Mouse (Mus musculus) neural tube, embryonic 11.5 days (tissue): ENCODE data around the gene Slit3. TPM values are rescaled to one million over a fixed set of nuclear protein-coding genes. Genes with fewer than 3 reads are reported as not detected.
A peak's percentile ranks its signal among the peaks of the same experiment; 100 is the strongest.

ENCODE experiments used
- ATAC-seq: fragments of 200-750 bp; cut with Nextera tagmentation; 2 replicates; pipeline ENCODE4 v1.8.0; 2017; ENCODE audit warnings: moderate number of reproducible peaks, mild to moderate bottlenecking, moderate TSS enrichment, moderate library complexity; ENCODE audit not compliant: insufficient read depth, low FRiP score, low TSS enrichment
- DNase-seq: peaks from one replicate; pipeline ENCODE4 v3.0.0-alpha.2; 2015; ENCODE audit warnings: low spot score
- H3K27ac ChIP-seq: fragments of 300-500 bp; sonication (generic); 2 replicates; pipeline ENCODE4 v1.5.1; 2014; ENCODE audit warnings: low read depth, mild to moderate bottlenecking, low read length
- H3K27me3 ChIP-seq: fragments of 300-500 bp; sonication (generic); 2 replicates; pipeline ENCODE4 v1.6.1; 2014; ENCODE audit warnings: mild to moderate bottlenecking, low read length, mixed read lengths; ENCODE audit not compliant: control insufficient read depth, insufficient read depth
- H3K36me3 ChIP-seq: fragments of 300-500 bp; sonication (generic); 2 replicates; pipeline ENCODE4 v1.6.1; 2014; ENCODE audit warnings: mild to moderate bottlenecking, low read length, moderate library complexity, mixed read lengths; ENCODE audit not compliant: control insufficient read depth, insufficient read depth
- H3K4me1 ChIP-seq: fragments of 300-500 bp; sonication (generic); 2 replicates; pipeline ENCODE4 v1.6.1; 2014; ENCODE audit warnings: low read length, mixed read lengths; ENCODE audit not compliant: control insufficient read depth, insufficient read depth
- H3K4me2 ChIP-seq: fragments of 300-500 bp; sonication (generic); 2 replicates; pipeline ENCODE4 v1.6.1; 2014; ENCODE audit warnings: low read depth, mild to moderate bottlenecking, moderate library complexity
- H3K4me3 ChIP-seq: fragments of 300-500 bp; sonication (generic); 2 replicates; pipeline ENCODE4 v1.5.1; 2014; ENCODE audit warnings: low read depth, low read length
- H3K9ac ChIP-seq: fragments of 300-500 bp; sonication (generic); 2 replicates; pipeline ENCODE4 v1.6.1; 2014; ENCODE audit warnings: mild to moderate bottlenecking, low read length
- H3K9me3 ChIP-seq: fragments of 300-500 bp; sonication (generic); 2 replicates; pipeline ENCODE4 v1.6.1; 2016; ENCODE audit warnings: low read length; ENCODE audit not compliant: control insufficient read depth
- WGBS: fragments of 180-500 bp; shearing (Covaris S2); extraction: QIAGEN DNeasy Blood & Tissue Kit; methylation state at CpG from one replicate; pipeline ENCODE4 v1.1.7; 2014; 5-methylcytosine and 5-hydroxymethylcytosine counted together
- polyA plus RNA-seq: library from polyadenylated mRNA; unstranded; fragments of >200 nt; fragmentation: Nextera tagmentation; extraction: Ambion mirVana; gene quantifications from 2 replicates; pipeline ENCODE4 v1.2.1, GENCODE M21; 2014

Gene Slit3
- polyA plus RNA-seq, result 38.9 and 41.3 TPM in 2 replicates

GRCm38 (mm10) chr11:35120894-35121610 is at the start of gene Slit3:
Gene Slit3 (plus strand): TSS chr11:35121224.
- Histone ChIP-seq H3K36me3 (no peaks in the 10 kb centered on the region; the same call in 1 of the 2 replicates), H3K27me3 (peaks cover 35% of the 10 kb centered on the region), H3K27ac (no peak within 1 kb of the TSS), H3K4me2 (peak within 1 kb of the TSS; percentile 98), H3K9ac (peak within 1 kb of the TSS; percentile 66), H3K9me3 (no peaks in the 10 kb centered on the region), H3K4me3 (peak within 1 kb of the TSS; percentile 70), H3K4me1 (peaks cover 12% of the 10 kb centered on the region)
- peak; percentile 71 for ATAC-seq
- under 1% methylated on average over 54 of the region's 75 CpGs for WGBS
- peak; percentile 75 for DNase-seq

- ATAC-seq (no peak), DNase-seq (no peak)
- Histone ChIP-seq H3K4me2 (no peak overlapping the region), H3K27ac (no peak overlapping the region), H3K4me1 (no peaks in the 10 kb centered on the region), H3K9me3 (no peaks in the 10 kb centered on the region), H3K9ac (no peak overlapping the region), H3K36me3 (no peaks in the 10 kb centered on the region), H3K27me3 (no peaks in the 10 kb centered on the region), H3K4me3 (no peak overlapping the region)
- WGBS, result 90% methylated on average over 1 of the region's 1 CpGs
Measured at GRCm38 (mm10) chr11:35071451-35071850, 49.6 kb upstream of the Slit3 start.

GRCm38 (mm10) chr11:35075411-35075810 is 45.6 kb upstream of the Slit3 start:
- Histone ChIP-seq H3K9me3 (no peaks in the 10 kb centered on the region), H3K27ac (no peak overlapping the region), H3K4me3 (no peak overlapping the region), H3K27me3 (no peaks in the 10 kb centered on the region), H3K36me3 (no peaks in the 10 kb centered on the region), H3K4me2 (no peak overlapping the region), H3K4me1 (no peaks in the 10 kb centered on the region), H3K9ac (no peak overlapping the region)
- 92% methylated on average over 7 of the region's 7 CpGs for WGBS
- DNase-seq (no peak), ATAC-seq (no peak)

GRCm38 (mm10) chr11:35080451-35081125 is 40.4 kb upstream of the Slit3 start:
- Histone ChIP-seq H3K4me2 (no peak overlapping the region), H3K9ac (no peak overlapping the region), H3K4me3 (no peak overlapping the region), H3K27ac (no peak overlapping the region), H3K27me3 (no peaks in the 10 kb centered on the region), H3K36me3 (no peaks in the 10 kb centered on the region), H3K9me3 (no peaks in the 10 kb centered on the region), H3K4me1 (no peaks in the 10 kb centered on the region; the same call in 1 of the 2 replicates)
- WGBS, result 42% methylated on average over 8 of the region's 8 CpGs
- DNase-seq (no peak), ATAC-seq (no peak)

GRCm38 (mm10) chr11:35082297-35082696 is 38.7 kb upstream of the Slit3 start:
- no peak for ATAC-seq
- no peak overlapping the region for H3K4me2 ChIP-seq
- no peaks in the 10 kb centered on the region for H3K9me3 ChIP-seq
- 93% methylated on average over 3 of the region's 3 CpGs for WGBS
- no peaks in the 10 kb centered on the region for H3K36me3 ChIP-seq
- H3K27me3 ChIP-seq, result no peaks in the 10 kb centered on the region
- H3K4me3 ChIP-seq, result no peak overlapping the region
- H3K4me1 ChIP-seq, result no peaks in the 10 kb centered on the region; the same call in 1 of the 2 replicates
- no peak for DNase-seq
- no peak overlapping the region for H3K9ac ChIP-seq
- H3K27ac ChIP-seq, result no peak overlapping the region

- ATAC-seq (no peak), DNase-seq (no peak)
- no peaks in the 10 kb centered on the region for H3K36me3 ChIP-seq
- no peaks in the 10 kb centered on the region for H3K9me3 ChIP-seq
- no peak overlapping the region for H3K4me3 ChIP-seq
- no peak overlapping the region for H3K27ac ChIP-seq
- no peak overlapping the region for H3K4me2 ChIP-seq
- 71% methylated on average over 6 of the region's 6 CpGs for WGBS
- no peak overlapping the region for H3K9ac ChIP-seq
- no peaks in the 10 kb centered on the region; the same call in 1 of the 2 replicates for H3K4me1 ChIP-seq
- H3K27me3 ChIP-seq, result no peaks in the 10 kb centered on the region
Measured at GRCm38 (mm10) chr11:35083049-35083448, 38.0 kb upstream of the Slit3 start.

GRCm38 (mm10) chr11:35085351-35085750 is 35.7 kb upstream of the Slit3 start:
- no peaks in the 10 kb centered on the region for H3K27me3 ChIP-seq
- no peak overlapping the region for H3K9ac ChIP-seq
- no peak for DNase-seq
- ATAC-seq, result no peak
- no peaks in the 10 kb centered on the region for H3K36me3 ChIP-seq
- no peak overlapping the region for H3K4me3 ChIP-seq
- WGBS, result 58% methylated on average over 11 of the region's 11 CpGs
- H3K9me3 ChIP-seq, result no peaks in the 10 kb centered on the region
- no peak overlapping the region for H3K4me2 ChIP-seq
- no peaks in the 10 kb centered on the region; the same call in 1 of the 2 replicates for H3K4me1 ChIP-seq
- no peak overlapping the region for H3K27ac ChIP-seq

GRCm38 (mm10) chr11:35086029-35086428 is 35.0 kb upstream of the Slit3 start:
- Histone ChIP-seq H3K27ac (no peak overlapping the region), H3K4me2 (no peak overlapping the region), H3K9ac (no peak overlapping the region), H3K4me3 (no peak overlapping the region), H3K4me1 (no peaks in the 10 kb centered on the region; the same call in 1 of the 2 replicates), H3K9me3 (no peaks in the 10 kb centered on the region), H3K27me3 (no peaks in the 10 kb centered on the region), H3K36me3 (no peaks in the 10 kb centered on the region)
- DNase-seq, result no peak
- no peak for ATAC-seq
- WGBS, result 43% methylated on average over 5 of the region's 5 CpGs

- no peak overlapping the region for H3K27ac ChIP-seq
- no peaks in the 10 kb centered on the region for H3K9me3 ChIP-seq
- H3K4me2 ChIP-seq, result no peak overlapping the region
- H3K9ac ChIP-seq, result no peak overlapping the region
- 78% methylated on average over 2 of the region's 2 CpGs for WGBS
- no peak overlapping the region for H3K4me3 ChIP-seq
- no peaks in the 10 kb centered on the region for H3K4me1 ChIP-seq
- no peaks in the 10 kb centered on the region for H3K27me3 ChIP-seq
- no peaks in the 10 kb centered on the region for H3K36me3 ChIP-seq
- DNase-seq (no peak), ATAC-seq (no peak)
Measured at GRCm38 (mm10) chr11:35087454-35087853, 33.6 kb upstream of the Slit3 start.
